ENCODE assay signal across 8 mouse cellular contexts in the genomic region with DNA sequence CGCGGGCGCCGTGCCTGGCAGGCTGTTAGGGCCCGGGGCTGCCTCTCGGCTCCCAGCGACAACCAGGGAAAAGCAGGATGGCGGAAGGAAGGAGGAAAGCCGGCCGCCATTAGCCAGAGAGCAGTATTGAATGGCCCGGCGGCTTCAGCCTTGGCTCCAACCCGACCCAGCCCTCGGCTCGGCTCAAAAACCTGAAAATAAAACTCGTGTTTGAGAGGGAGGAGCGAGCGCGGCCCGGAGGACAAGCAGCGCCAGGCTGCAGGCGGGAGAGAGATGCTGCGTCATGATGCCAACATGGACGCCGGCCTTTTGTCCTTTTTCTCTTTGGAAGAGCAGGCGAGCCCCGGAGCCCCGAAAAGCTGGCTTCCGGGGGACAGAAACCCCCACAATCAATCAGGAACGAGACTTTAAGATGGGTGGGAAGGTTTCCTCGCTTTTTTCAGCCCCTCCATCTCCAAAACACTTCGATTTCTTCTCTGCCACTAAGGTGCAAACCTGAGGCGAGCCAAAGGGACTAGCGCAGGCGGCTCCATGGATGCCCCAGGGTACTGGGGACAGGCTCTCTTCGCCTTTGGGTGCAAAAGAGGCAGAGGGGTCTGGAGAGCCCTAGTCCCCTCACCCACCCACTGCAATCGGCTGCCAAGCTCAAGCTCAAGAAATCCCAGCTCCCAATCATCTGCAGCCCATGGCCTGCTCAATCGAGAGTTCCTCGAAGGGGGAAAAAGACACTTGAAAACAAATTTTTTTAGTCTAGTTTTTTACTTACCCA. TPM values are rescaled to one million over a fixed set of nuclear protein-coding genes. Genes with fewer than 3 reads are reported as not detected.
DNase-seq lines count a peak whose midpoint lies in the region; ATAC-seq lines count a peak whose summit lies in the region.

No protein-coding gene starts in this region.

- H3K36me3 ChIP-seq in intestine, embryonic 16.5 days (ENCODE audit: control insufficient read depth, insufficient read depth, low read length), result no peaks in the 10 kb centered on the region
- H3K36me3 ChIP-seq in midbrain, embryonic 10.5 days, result peaks cover 33% of the 10 kb centered on the region

- intact Hi-C loops in left cerebral cortex, postnatal 4 days (cut with DNase I), result no loop called here

- H3K9me3 ChIP-seq in intestine, embryonic 16.5 days (ENCODE audit: control insufficient read depth, low read length), result no peaks in the 10 kb centered on the region
- H3K9me3 ChIP-seq in midbrain, embryonic 10.5 days (replicated peaks), result no peaks in the 10 kb centered on the region

- H3K9ac ChIP-seq in intestine, embryonic 16.5 days (ENCODE audit: low read depth, low read length), result peak overlapping the region; percentile 97

- H3K27ac ChIP-seq in intestine, embryonic 16.5 days (ENCODE audit: low read length), result peak overlapping the region; percentile 100
- peak overlapping the region; percentile 100 for H3K27ac ChIP-seq in midbrain, embryonic 10.5 days (replicated peaks)

- peak overlapping the region; percentile 62 for H3K4me3 ChIP-seq in intestine, embryonic 16.5 days (ENCODE audit: low read length)
- peak overlapping the region; percentile 99 for H3K4me3 ChIP-seq in midbrain, embryonic 10.5 days

- H3K4me1 ChIP-seq in intestine, embryonic 16.5 days (ENCODE audit: control insufficient read depth, insufficient read depth, low read length), result peaks cover 40% of the 10 kb centered on the region
- H3K4me1 ChIP-seq in midbrain, embryonic 10.5 days, result peaks cover 70% of the 10 kb centered on the region

- H3K27me3 ChIP-seq in intestine, embryonic 16.5 days (replicated peaks; ENCODE audit: control insufficient read depth, insufficient read depth, low read length), result no peaks in the 10 kb centered on the region
- H3K27me3 ChIP-seq in midbrain, embryonic 10.5 days (ENCODE audit: low read depth, poor library complexity, severe bottlenecking), result no peaks in the 10 kb centered on the region

- peak overlapping the region; percentile 96 for H3K4me2 ChIP-seq in intestine, embryonic 16.5 days (ENCODE audit: low read depth, low read length)

- DNase-seq in ovary, adult 18-20 months (ENCODE audit: low spot score), result peak; percentile 84
- DNase-seq in ovary, postnatal 14 days (ENCODE audit: low spot score), result no peak
- DNase-seq in embryo, embryonic 9.5 days (ENCODE audit: extremely low spot score), result peak; percentile 83
- DNase-seq in left cerebral cortex, postnatal 4 days, result peak; percentile 88
- DNase-seq in midbrain, embryonic 10.5 days (ENCODE audit: low spot score), result peak; percentile 83
- DNase-seq in skeletal muscle tissue, adult 2 months (ENCODE audit: low read depth, low spot score), result peak; percentile 94

- ATAC-seq in granulocyte monocyte progenitor cell, adult 5-6 weeks (replicated peaks; ENCODE audit: poor library complexity, severe bottlenecking), result 0 out of 2 replicates have a peak, but pooled peaks have one; percentile 10
- ATAC-seq in intestine, embryonic 16.5 days, result no peak

- under 1% methylated on average over 39 of the region's 39 CpGs for WGBS in intestine, embryonic 16.5 days
- WGBS in midbrain, embryonic 10.5 days, result under 1% methylated on average over 39 of the region's 39 CpGs

RNA-seq across cellular contexts. Expression of gene Setd1b, which starts 2.9 kb away (rescaled TPM):
- total RNA-seq in granulocyte monocyte progenitor cell, adult 5-6 weeks (2014; fragmentation: Nextera tagmentation), result 29.5 and 37.5 TPM in 2 replicates
- 1.2 TPM in 2 replicates for total RNA-seq in granulocyte monocyte progenitor cell, adult 5-6 weeks (2017)
- polyA plus RNA-seq in intestine, embryonic 16.5 days (2015; fragmentation: Nextera tagmentation; extraction: Ambion mirVana), result 6.6 and 6.9 TPM in 2 replicates
- 10 to 100 TPM; 38.5 to 43.9 TPM for total RNA-seq in left cerebral cortex, postnatal 4 days (2021)
- polyA plus RNA-seq in midbrain, embryonic 10.5 days (2016; fragmentation: Nextera tagmentation; extraction: Ambion mirVana), result 7.4 and 7.9 TPM in 2 replicates

RNA-seq across cellular contexts. Expression of gene Rhof, which starts 6.6 kb away (rescaled TPM):
- 1.5 TPM in 1 of 2 replicates, not detected in the other for total RNA-seq in granulocyte monocyte progenitor cell, adult 5-6 weeks (2014; fragmentation: Nextera tagmentation)
- 0.26 and 1.6 TPM in 2 replicates for total RNA-seq in granulocyte monocyte progenitor cell, adult 5-6 weeks (2017)
- 2.5 and 2.8 TPM in 2 replicates for polyA plus RNA-seq in intestine, embryonic 16.5 days (2015; fragmentation: Nextera tagmentation; extraction: Ambion mirVana)
- 10 to 100 TPM; 44.0 to 48.8 TPM for total RNA-seq in left cerebral cortex, postnatal 4 days (2021)
- polyA plus RNA-seq in midbrain, embryonic 10.5 days (2016; fragmentation: Nextera tagmentation; extraction: Ambion mirVana), result 1.4 and 1.9 TPM in 2 replicates

RNA-seq across cellular contexts. Expression of gene Psmd9, which starts 30.1 kb away (rescaled TPM):
- 26.5 and 45.9 TPM in 2 replicates for total RNA-seq in granulocyte monocyte progenitor cell, adult 5-6 weeks (2014; fragmentation: Nextera tagmentation)
- 15.5 and 25.2 TPM in 2 replicates for total RNA-seq in granulocyte monocyte progenitor cell, adult 5-6 weeks (2017)
- polyA plus RNA-seq in intestine, embryonic 16.5 days (2015; fragmentation: Nextera tagmentation; extraction: Ambion mirVana), result 64.3 and 66.3 TPM in 2 replicates
- total RNA-seq in left cerebral cortex, postnatal 4 days (2021), result 10 to 100 TPM; 34.9 to 39.3 TPM
- polyA plus RNA-seq in midbrain, embryonic 10.5 days (2016; fragmentation: Nextera tagmentation; extraction: Ambion mirVana), result 75.7 and 78.5 TPM in 2 replicates

RNA-seq across cellular contexts. Expression of gene Hpd, which starts 43.4 kb away (rescaled TPM):
- total RNA-seq in granulocyte monocyte progenitor cell, adult 5-6 weeks (2014; fragmentation: Nextera tagmentation), result not detected in 2 replicates
- not detected in 2 replicates for total RNA-seq in granulocyte monocyte progenitor cell, adult 5-6 weeks (2017)
- 9.0 and 9.9 TPM in 2 replicates for polyA plus RNA-seq in intestine, embryonic 16.5 days (2015; fragmentation: Nextera tagmentation; extraction: Ambion mirVana)
- not detected for total RNA-seq in left cerebral cortex, postnatal 4 days (2021)
- not detected in 2 replicates for polyA plus RNA-seq in midbrain, embryonic 10.5 days (2016; fragmentation: Nextera tagmentation; extraction: Ambion mirVana)

Comparison
In these comparisons a context has a peak if more than half of its experiments do, and no peak if none do; other contexts are left out.
1. RNA of gene Rhof, which starts 6.6 kb away (total RNA-seq): 44.0 to 48.8 TPM in left cerebral cortex, postnatal 4 days; 0.26 to 1.6 TPM in granulocyte monocyte progenitor cell, adult 5-6 weeks; every median in the first group is over 10 times any median in the second.